Mouse (Mus musculus): ENCODE results near the gene Ttc22.

- TF ChIP-seq GATA1 (IDR thresholded peaks at IDR 0.05; ENCODE audit: borderline replicate concordance, low read length) (no peak), FLI1 (IDR thresholded peaks at IDR 0.05; ENCODE audit: low read length) (no peak)
These were observed 11.3 kb downstream of the Ttc22 start for GRCm38 (mm10) chr4:106633281-106634085.

Measured in megakaryocyte, embryonic 14.5 days (primary cell).